Mouse (Mus musculus) megakaryocyte-erythroid progenitor cell, adult 5 weeks (primary cell): ENCODE measurements around the gene Lamc3. TPM values are rescaled to one million over a fixed set of nuclear protein-coding genes. Genes with fewer than 3 reads are reported as not detected.

ENCODE experiments used
- polyA plus RNA-seq: library from polyadenylated mRNA; stranded (reverse); fragments of >175 nt; gene quantifications from 2 replicates; pipeline ENCODE4 v1.2.3, GENCODE M21; 2012

The Lamc3 gene
- 0.01 TPM in 1 of 2 replicates, not detected in the other for polyA plus RNA-seq

DNA sequence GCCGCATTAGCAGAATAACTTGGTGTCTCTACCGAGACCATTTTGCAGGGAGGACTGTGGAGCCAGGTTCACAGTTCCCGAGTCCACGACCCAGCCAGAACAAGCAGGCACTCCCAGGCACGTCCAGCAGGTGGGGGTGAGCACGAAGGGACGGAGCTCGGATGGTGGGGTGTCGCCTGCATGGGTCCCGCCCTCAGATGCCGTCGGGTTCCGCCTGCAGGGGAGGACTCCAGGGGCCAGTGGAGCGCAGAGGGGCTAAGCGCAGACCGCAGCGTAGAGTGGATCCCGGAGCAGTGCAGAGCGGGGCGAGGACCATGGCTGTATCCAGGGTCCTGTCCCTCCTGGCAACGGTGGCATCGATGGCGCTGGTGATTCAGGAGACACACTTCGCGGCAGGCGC lies at the start of gene Lamc3:
TSS of gene Lamc3 (plus strand) at position 262 of the 400 bp plus-strand sequence.

DNA sequence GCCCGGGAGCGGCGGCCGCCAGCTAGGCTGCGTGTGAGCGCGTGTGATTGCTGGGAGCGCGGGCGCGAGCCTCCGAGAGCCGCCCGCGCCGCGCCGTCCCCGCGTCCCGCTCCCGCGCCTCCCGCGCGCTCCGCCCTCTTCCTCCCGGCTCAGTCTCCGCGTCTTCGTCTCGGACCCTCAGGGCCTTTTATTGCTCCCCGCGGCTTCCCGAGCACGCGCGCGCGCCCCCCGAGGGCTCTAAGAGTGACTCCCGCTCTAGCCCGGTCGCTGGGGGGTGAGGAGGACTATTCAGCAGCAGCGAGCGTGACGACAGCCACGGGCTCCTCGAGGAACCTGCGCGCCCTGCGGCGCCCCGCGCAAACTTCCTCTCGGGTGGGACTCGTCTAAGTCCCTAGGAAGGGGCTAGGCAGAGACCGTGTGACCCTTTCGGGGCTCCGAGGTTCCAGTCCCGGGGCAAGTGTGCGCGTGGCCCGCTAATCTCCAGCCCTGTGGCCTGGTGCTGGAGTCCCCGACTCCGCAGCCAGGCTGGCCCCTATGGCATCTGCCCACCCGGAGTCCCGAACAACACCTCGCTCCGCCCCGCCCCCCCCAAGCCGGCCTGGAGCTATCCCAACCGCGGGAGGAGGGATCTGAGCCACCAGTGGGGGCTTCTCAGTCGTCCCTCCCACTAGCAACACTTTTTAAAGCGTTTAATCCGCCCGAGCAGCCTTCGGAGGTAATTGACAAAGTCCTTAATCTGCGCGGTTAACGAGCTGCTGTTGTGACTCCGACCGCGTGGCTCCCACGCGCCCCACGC lies 41.0 kb upstream of the Lamc3 start, which contains the start of gene Fibcd1:
TSS of gene Fibcd1 (minus strand) at position 110 of the 796 bp plus-strand sequence.

DNA sequence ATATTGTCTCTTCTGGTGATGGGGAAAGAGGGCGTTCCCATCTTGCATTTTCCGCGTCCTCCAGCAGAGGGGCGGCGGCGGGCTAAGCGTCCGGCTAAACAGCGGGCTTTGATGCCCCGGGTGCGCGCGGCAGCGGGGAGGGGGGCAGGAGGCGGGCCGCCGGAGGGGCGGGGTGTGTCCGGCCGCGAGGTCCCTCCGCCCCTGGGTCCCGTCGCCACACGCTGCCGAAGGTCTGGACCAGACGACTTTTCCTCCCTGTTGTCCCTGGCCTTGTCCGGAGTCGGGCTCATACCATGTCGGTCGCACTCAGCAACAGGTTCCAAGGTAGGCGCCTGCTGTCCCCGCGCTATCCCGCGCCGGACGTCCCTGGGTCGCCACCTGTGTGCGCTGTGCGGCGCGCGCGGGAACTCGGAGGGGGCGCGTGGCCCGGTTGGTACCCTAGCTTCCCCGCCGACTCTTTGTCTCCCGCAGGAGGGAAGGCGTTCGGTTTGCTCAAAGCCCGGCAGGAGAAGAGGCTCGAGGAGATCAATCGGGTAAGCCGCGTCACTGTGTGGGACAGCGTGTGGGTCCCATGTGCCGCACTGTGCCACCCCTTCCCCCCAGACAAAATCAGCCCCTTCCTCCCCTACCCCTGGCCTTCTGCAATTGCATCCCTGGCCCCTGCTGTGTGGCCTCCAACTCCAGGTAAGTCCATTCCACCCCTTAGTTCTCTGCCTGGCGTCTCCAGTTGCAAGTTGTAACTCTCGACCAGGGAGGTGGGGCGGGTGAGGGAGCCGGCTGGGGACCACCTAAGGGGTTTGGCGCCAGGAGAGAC lies 63.2 kb downstream of the Lamc3 start, which contains the start of gene Aif1l:
TSS of gene Aif1l (plus strand) at position 82 of the 814 bp plus-strand sequence.

DNA sequence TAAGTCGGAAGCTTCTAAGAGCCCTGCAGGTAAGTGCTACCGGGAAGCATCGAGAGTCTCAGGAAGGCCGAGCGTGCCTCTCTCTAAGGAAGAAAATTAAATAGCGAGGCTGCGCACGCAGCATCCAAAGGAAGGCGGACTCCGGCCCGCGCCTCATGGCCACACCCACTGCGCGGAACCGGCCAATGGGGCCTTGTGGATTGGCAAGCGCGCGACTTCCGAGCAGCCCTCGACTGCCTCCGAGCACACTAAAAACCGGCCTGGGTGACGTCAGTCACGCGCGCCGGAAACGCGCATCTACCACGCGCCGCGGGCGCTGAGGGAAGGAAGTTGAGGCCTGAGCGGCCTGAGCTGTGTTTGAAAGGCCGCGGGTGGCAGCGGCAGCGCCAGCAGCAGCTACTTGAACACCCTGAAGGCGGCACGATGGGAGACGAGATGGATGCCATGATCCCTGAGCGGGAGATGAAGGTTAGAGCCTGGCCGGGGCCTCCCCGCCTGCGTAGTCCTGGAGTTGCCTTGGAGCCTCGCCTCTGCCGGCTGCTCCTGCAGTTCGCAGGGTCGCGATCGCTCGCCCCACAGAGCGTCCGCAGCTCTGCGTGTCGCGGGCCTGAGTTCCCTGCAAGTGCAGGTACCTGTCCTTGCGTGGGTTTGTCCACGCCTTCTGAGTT lies 87.2 kb downstream of the Lamc3 start, which contains the start of gene Nup214:
TSS of gene Nup214 (plus strand) at position 296 of the 668 bp plus-strand sequence.

Other genes starting within 250 kb of the Lamc3 start
- gene Prdm12, start 247.3 kb upstream of the Lamc3 start, polyA plus RNA-seq = not detected in 2 replicates
- gene Exosc2, start 216.6 kb upstream of the Lamc3 start, polyA plus RNA-seq = 20.5 and 29.6 TPM in 2 replicates
- gene Abl1, start 198.9 kb upstream of the Lamc3 start, polyA plus RNA-seq = 63.7 and 83.9 TPM in 2 replicates
- 0.36 and 0.84 TPM in 2 replicates for gene Qrfp, start 76.7 kb upstream of the Lamc3 start, polyA plus RNA-seq
- 0.01 and 0.02 TPM in 2 replicates for gene Fibcd1, start 41.3 kb upstream of the Lamc3 start, polyA plus RNA-seq
- gene Aif1l, start 62.8 kb downstream of the Lamc3 start, polyA plus RNA-seq = 1.2 and 1.8 TPM in 2 replicates
- 19.8 and 20.2 TPM in 2 replicates for gene Nup214, start 87.1 kb downstream of the Lamc3 start, polyA plus RNA-seq
- 26.4 and 28.2 TPM in 2 replicates for gene Fam78a, start 197.6 kb downstream of the Lamc3 start, polyA plus RNA-seq
- 1.3 and 1.8 TPM in 2 replicates for gene Plpp7, start 208.2 kb downstream of the Lamc3 start, polyA plus RNA-seq